Mouse (Mus musculus) hindbrain, embryonic 10.5 days (tissue): ENCODE measurements at regions not wholly inside any gene's neighbourhood (a gene's known extent, or its start where the extent isn't known, plus 50 kb on each side); places are given as distances from the start of the nearest gene placed in this dataset.
"Not testable (repeated sequence)": the region's sequence is repeated elsewhere in the genome, so short reads cannot be mapped to it uniquely, and the experiment has no call there.

Experiments used
- DNase-seq: peaks from one replicate; pipeline ENCODE4 v3.0.0-alpha.2; 2017; ENCODE audit warnings: low spot score
- H3K27ac ChIP-seq: fragments of 300-500 bp; sonication (generic); 2 replicates; pipeline ENCODE4 v1.5.1; 2016; ENCODE audit warnings: mild to moderate bottlenecking, moderate library complexity
- H3K27me3 ChIP-seq: fragments of 300-500 bp; sonication (generic); 2 replicates; pipeline ENCODE4 v1.6.1; 2016; ENCODE audit warnings: mild to moderate bottlenecking; ENCODE audit not compliant: poor library complexity, insufficient read depth, severe bottlenecking
- H3K36me3 ChIP-seq: fragments of 300-500 bp; sonication (generic); 2 replicates; pipeline ENCODE4 v1.6.1; 2016; ENCODE audit warnings: mild to moderate bottlenecking, moderate library complexity
- H3K4me1 ChIP-seq: fragments of 300-500 bp; sonication (generic); replicated peaks from 2 replicates; pipeline ENCODE4 v1.6.1; 2016; ENCODE audit warnings: mild to moderate bottlenecking
- H3K4me3 ChIP-seq: fragments of 300-500 bp; sonication (generic); 2 replicates; pipeline ENCODE4 v1.5.1; 2016; ENCODE audit warnings: mild to moderate bottlenecking, moderate library complexity
- H3K9me3 ChIP-seq: fragments of 300-500 bp; sonication (generic); 2 replicates; pipeline ENCODE4 v1.6.1; 2016; ENCODE audit warnings: mild to moderate bottlenecking, moderate library complexity
- WGBS: fragments of 180-500 bp; shearing (Covaris S2); methylation state at CpG from one replicate; pipeline ENCODE4 v1.1.7; 2016; 5-methylcytosine and 5-hydroxymethylcytosine counted together

- H3K27me3 ChIP-seq, H3K4me3 ChIP-seq, DNase-seq, H3K9me3 ChIP-seq, H3K27ac ChIP-seq, H3K36me3 ChIP-seq, H3K4me1 ChIP-seq: not testable (repeated sequence)
- 76% methylated on average over 1 of the region's 1 CpGs for WGBS
These were observed 254.1 kb upstream of the Nr5a2 start for GRCm38 (mm10) chr1:137214328-137214727.

- 82% methylated on average over 5 of the region's 5 CpGs for WGBS
- no peak overlapping the region for H3K27ac ChIP-seq
- H3K4me3 ChIP-seq: no peak overlapping the region
- H3K27me3 ChIP-seq: no peaks in the 10 kb centered on the region
- DNase-seq: no peak
- H3K4me1 ChIP-seq: no peaks in the 10 kb centered on the region
- no peaks in the 10 kb centered on the region for H3K9me3 ChIP-seq
- no peaks in the 10 kb centered on the region for H3K36me3 ChIP-seq
These were observed 253.5 kb upstream of the Nr5a2 start for GRCm38 (mm10) chr1:137213717-137214116.

GRCm38 (mm10) chr1:137212856-137213255 lies 252.6 kb upstream of the Nr5a2 start:
- no peaks in the 10 kb centered on the region for H3K4me1 ChIP-seq
- no peaks in the 10 kb centered on the region for H3K27me3 ChIP-seq
- H3K27ac ChIP-seq: no peak overlapping the region
- no peak for DNase-seq
- no peaks in the 10 kb centered on the region for H3K9me3 ChIP-seq
- WGBS: 80% methylated on average over 3 of the region's 3 CpGs
- no peak overlapping the region for H3K4me3 ChIP-seq
- H3K36me3 ChIP-seq: no peaks in the 10 kb centered on the region

GRCm38 (mm10) chr1:137204371-137204770 lies 244.1 kb upstream of the Nr5a2 start:
- H3K27ac ChIP-seq: no peak overlapping the region
- no peak for DNase-seq
- 87% methylated on average over 7 of the region's 7 CpGs for WGBS
- H3K9me3 ChIP-seq: no peaks in the 10 kb centered on the region
- H3K4me3 ChIP-seq: no peak overlapping the region
- no peaks in the 10 kb centered on the region for H3K27me3 ChIP-seq
- H3K4me1 ChIP-seq: 0 out of 2 replicates have a peak, but pooled peaks cover 3% of the 10 kb centered on the region
- H3K36me3 ChIP-seq: no peaks in the 10 kb centered on the region

- 86% methylated on average over 8 of the region's 8 CpGs for WGBS
- Histone ChIP-seq H3K27me3 (no peaks in the 10 kb centered on the region), H3K36me3 (no peaks in the 10 kb centered on the region), H3K27ac (no peak overlapping the region), H3K9me3 (no peaks in the 10 kb centered on the region), H3K4me1 (0 out of 2 replicates have a peak, but pooled peaks cover 3% of the 10 kb centered on the region), H3K4me3 (no peak overlapping the region)
- DNase-seq: no peak
These were observed 243.3 kb upstream of the Nr5a2 start for GRCm38 (mm10) chr1:137203512-137203911.

- DNase-seq: no peak
- WGBS: 81% methylated on average over 11 of the region's 11 CpGs
- no peaks in the 10 kb centered on the region for H3K4me1 ChIP-seq
- no peaks in the 10 kb centered on the region for H3K36me3 ChIP-seq
- H3K27ac ChIP-seq: no peak overlapping the region
- no peaks in the 10 kb centered on the region for H3K27me3 ChIP-seq
- H3K4me3 ChIP-seq: no peak overlapping the region
- no peaks in the 10 kb centered on the region for H3K9me3 ChIP-seq
These were observed 240.7 kb upstream of the Nr5a2 start for GRCm38 (mm10) chr1:137200931-137201330.

GRCm38 (mm10) chr1:137195962-137196361 lies 235.7 kb upstream of the Nr5a2 start:
- no peak for DNase-seq
- H3K27me3 ChIP-seq: no peaks in the 10 kb centered on the region
- no peak overlapping the region for H3K4me3 ChIP-seq
- no peaks in the 10 kb centered on the region for H3K4me1 ChIP-seq
- H3K36me3 ChIP-seq: no peaks in the 10 kb centered on the region
- H3K27ac ChIP-seq: no peak overlapping the region
- H3K9me3 ChIP-seq: no peaks in the 10 kb centered on the region

- Histone ChIP-seq H3K9me3 (no peaks in the 10 kb centered on the region), H3K27me3 (no peaks in the 10 kb centered on the region), H3K4me3 (no peak overlapping the region), H3K36me3 (no peaks in the 10 kb centered on the region), H3K27ac (no peak overlapping the region), H3K4me1 (no peaks in the 10 kb centered on the region)
- no peak for DNase-seq
- WGBS: 78% methylated on average over 3 of the region's 3 CpGs
These were observed 234.9 kb upstream of the Nr5a2 start for GRCm38 (mm10) chr1:137195065-137195620.

GRCm38 (mm10) chr1:137178231-137178630 lies 218.0 kb upstream of the Nr5a2 start:
- Histone ChIP-seq H3K36me3 (no peaks in the 10 kb centered on the region), H3K4me1 (peaks cover 7% of the 10 kb centered on the region), H3K9me3 (no peaks in the 10 kb centered on the region), H3K27ac (no peak overlapping the region), H3K4me3 (no peak overlapping the region), H3K27me3 (no peaks in the 10 kb centered on the region; the same call in 1 of the 2 replicates)
- WGBS: 95% methylated on average over 4 of the region's 4 CpGs
- DNase-seq: no peak

GRCm38 (mm10) chr1:137176696-137177095 lies 216.4 kb upstream of the Nr5a2 start:
- DNase-seq: no peak
- Histone ChIP-seq H3K9me3 (no peaks in the 10 kb centered on the region), H3K36me3 (no peaks in the 10 kb centered on the region), H3K27me3 (no peaks in the 10 kb centered on the region; the same call in 1 of the 2 replicates), H3K4me3 (no peak overlapping the region), H3K4me1 (peaks cover 7% of the 10 kb centered on the region), H3K27ac (no peak overlapping the region)
- 88% methylated on average over 15 of the region's 15 CpGs for WGBS

- H3K36me3 ChIP-seq: no peaks in the 10 kb centered on the region
- 42% methylated on average over 5 of the region's 5 CpGs for WGBS
- H3K4me1 ChIP-seq: peaks cover 7% of the 10 kb centered on the region
- H3K27ac ChIP-seq: no peak overlapping the region
- H3K9me3 ChIP-seq: no peaks in the 10 kb centered on the region
- no peak overlapping the region for H3K4me3 ChIP-seq
- peak; percentile 13 for DNase-seq
- no peaks in the 10 kb centered on the region; the same call in 1 of the 2 replicates for H3K27me3 ChIP-seq
These were observed 213.8 kb upstream of the Nr5a2 start for GRCm38 (mm10) chr1:137174081-137174480.

GRCm38 (mm10) chr1:137172128-137172527 lies 211.9 kb upstream of the Nr5a2 start:
- H3K4me3 ChIP-seq: no peak overlapping the region
- WGBS: 94% methylated on average over 6 of the region's 6 CpGs
- DNase-seq: no peak
- no peaks in the 10 kb centered on the region for H3K9me3 ChIP-seq
- no peaks in the 10 kb centered on the region; the same call in 1 of the 2 replicates for H3K27me3 ChIP-seq
- H3K4me1 ChIP-seq: peaks cover 7% of the 10 kb centered on the region
- no peaks in the 10 kb centered on the region for H3K36me3 ChIP-seq
- H3K27ac ChIP-seq: no peak overlapping the region

GRCm38 (mm10) chr1:137171451-137171850 lies 211.2 kb upstream of the Nr5a2 start:
- Histone ChIP-seq H3K4me3 (no peak overlapping the region), H3K36me3 (no peaks in the 10 kb centered on the region), H3K4me1 (peaks cover 7% of the 10 kb centered on the region), H3K9me3 (no peaks in the 10 kb centered on the region), H3K27ac (no peak overlapping the region), H3K27me3 (no peaks in the 10 kb centered on the region; the same call in 1 of the 2 replicates)
- WGBS: 80% methylated on average over 5 of the region's 5 CpGs
- no peak for DNase-seq

- 94% methylated on average over 3 of the region's 3 CpGs for WGBS
- no peaks in the 10 kb centered on the region for H3K36me3 ChIP-seq
- H3K27ac ChIP-seq: no peak overlapping the region
- no peaks in the 10 kb centered on the region for H3K9me3 ChIP-seq
- DNase-seq: no peak
- H3K27me3 ChIP-seq: no peaks in the 10 kb centered on the region
- no peaks in the 10 kb centered on the region for H3K4me1 ChIP-seq
- H3K4me3 ChIP-seq: no peak overlapping the region
These were observed 187.6 kb upstream of the Nr5a2 start for GRCm38 (mm10) chr1:137147891-137148290.
